8 mouse cellular contexts compared by ENCODE assay signal in the genomic region with DNA sequence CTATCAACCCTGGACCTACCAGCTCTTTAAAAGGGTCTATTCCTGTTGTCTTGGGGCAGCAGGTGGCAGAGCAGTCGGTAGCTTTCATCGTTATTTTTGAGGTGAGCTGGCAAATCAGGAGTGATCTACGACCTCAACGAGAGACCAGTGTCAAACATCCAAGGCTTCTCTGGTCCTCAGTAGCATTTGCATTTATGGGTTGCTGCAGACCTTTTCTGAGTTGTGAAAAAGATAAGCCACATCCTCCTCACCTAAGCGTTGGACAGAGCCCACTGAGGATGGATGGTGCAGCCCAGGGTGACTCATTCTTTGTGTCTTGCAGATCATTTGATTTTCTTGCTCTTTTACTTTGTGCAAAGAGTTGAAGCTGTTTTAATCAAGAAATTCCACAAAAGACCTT. TPM values are rescaled to one million over a fixed set of nuclear protein-coding genes. Genes with fewer than 3 reads are reported as not detected.
DNase-seq lines count a peak whose midpoint lies in the region; ATAC-seq and TF ChIP-seq lines count a peak whose summit lies in the region.

No protein-coding gene starts in this region.

- TF ChIP-seq POLR2A in bone marrow, adult 2 months (IDR thresholded peaks at IDR 0.05; ENCODE audit: borderline replicate concordance, control insufficient read depth, low read depth, low read length): no peak

- H3K4me3 ChIP-seq in kidney, embryonic 14.5 days (ENCODE audit: low read length): peak overlapping the region; percentile 75
- peak overlapping the region; percentile 75 for H3K4me3 ChIP-seq in bone marrow, adult 2 months (replicated peaks; ENCODE audit: control insufficient read depth, low read depth, low read length)
- peak overlapping the region; percentile 98 for H3K4me3 ChIP-seq in forebrain, postnatal 0 days (ENCODE audit: low read depth, low read length)
- peak overlapping the region; percentile 98 for H3K4me3 ChIP-seq in liver, embryonic 16.5 days (ENCODE audit: low read depth, low read length)

- H3K36me3 ChIP-seq in kidney, embryonic 14.5 days (ENCODE audit: control insufficient read depth, insufficient read depth, low read length): no peaks in the 10 kb centered on the region
- no peaks in the 10 kb centered on the region for H3K36me3 ChIP-seq in forebrain, postnatal 0 days (ENCODE audit: insufficient read depth)
- no peaks in the 10 kb centered on the region for H3K36me3 ChIP-seq in liver, embryonic 16.5 days (ENCODE audit: control insufficient read depth, insufficient read depth)

- H3K27me3 ChIP-seq in kidney, embryonic 14.5 days (ENCODE audit: control insufficient read depth, insufficient read depth, low read length): no peaks in the 10 kb centered on the region
- no peaks in the 10 kb centered on the region for H3K27me3 ChIP-seq in forebrain, postnatal 0 days (ENCODE audit: insufficient read depth, low read length)
- H3K27me3 ChIP-seq in liver, embryonic 16.5 days (ENCODE audit: control insufficient read depth, insufficient read depth, low read depth, low read length): no peaks in the 10 kb centered on the region

- no peak for DNase-seq in kidney, postnatal 10 days
- no peak for DNase-seq in forebrain, postnatal 0 days
- no peak for DNase-seq in yolk sac, embryonic 10.5 days (ENCODE audit: low spot score)
- no peak for DNase-seq in kidney, adult 11 months
- no peak for DNase-seq in ovary, adult 18-20 months (ENCODE audit: low spot score)

- no peak for ATAC-seq in kidney, embryonic 14.5 days (ENCODE audit: low FRiP score, low TSS enrichment)
- no peak for ATAC-seq in forebrain, postnatal 0 days
- no peak for ATAC-seq in liver, embryonic 16.5 days (ENCODE audit: low read depth)

- peaks cover 6% of the 10 kb centered on the region; the same call in 1 of the 2 replicates for H3K4me1 ChIP-seq in kidney, embryonic 14.5 days (ENCODE audit: control insufficient read depth, insufficient read depth, low read length)
- H3K4me1 ChIP-seq in bone marrow, adult 2 months (ENCODE audit: control insufficient read depth, insufficient read depth, low read length): peaks cover 1% of the 10 kb centered on the region; the same call in 1 of the 2 replicates
- peaks cover 8% of the 10 kb centered on the region; the same call in 1 of the 2 replicates for H3K4me1 ChIP-seq in forebrain, postnatal 0 days (ENCODE audit: insufficient read depth)
- H3K4me1 ChIP-seq in liver, embryonic 16.5 days (ENCODE audit: control insufficient read depth, low read depth, low read length): peaks cover 5% of the 10 kb centered on the region

- H3K27ac ChIP-seq in kidney, embryonic 14.5 days (ENCODE audit: low read depth, low read length): no peak overlapping the region
- H3K27ac ChIP-seq in bone marrow, adult 2 months (ENCODE audit: control insufficient read depth, insufficient read depth, low read depth, low read length, poor library complexity): peak overlapping the region; percentile 49; the same call in 1 of the 2 replicates
- H3K27ac ChIP-seq in forebrain, postnatal 0 days (ENCODE audit: low read depth, low read length): peak overlapping the region; percentile 3; the same call in 1 of the 2 replicates
- peak overlapping the region; percentile 92 for H3K27ac ChIP-seq in liver, embryonic 16.5 days (ENCODE audit: low read length)

- H3K9me3 ChIP-seq in kidney, embryonic 14.5 days (ENCODE audit: control insufficient read depth, low read length): no peaks in the 10 kb centered on the region
- H3K9me3 ChIP-seq in forebrain, postnatal 0 days (ENCODE audit: low read length): no peaks in the 10 kb centered on the region
- no peaks in the 10 kb centered on the region for H3K9me3 ChIP-seq in liver, embryonic 16.5 days (replicated peaks; ENCODE audit: control insufficient read depth, low read length)

- peak overlapping the region; percentile 73 for H3K4me2 ChIP-seq in kidney, embryonic 14.5 days (replicated peaks; ENCODE audit: low read depth, low read length)
- peak overlapping the region; percentile 66 for H3K4me2 ChIP-seq in forebrain, postnatal 0 days (ENCODE audit: low read depth)
- peak overlapping the region; percentile 85 for H3K4me2 ChIP-seq in liver, embryonic 16.5 days (ENCODE audit: low read depth, low read length)

- peak overlapping the region; percentile 76; the same call in 1 of the 2 replicates for H3K9ac ChIP-seq in kidney, embryonic 14.5 days (ENCODE audit: low read depth, low read length)
- peak overlapping the region; percentile 83 for H3K9ac ChIP-seq in forebrain, postnatal 0 days
- H3K9ac ChIP-seq in liver, embryonic 16.5 days (ENCODE audit: low read depth, low read length): peak overlapping the region; percentile 90

- WGBS in kidney, embryonic 14.5 days: 5% methylated on average over 5 of the region's 5 CpGs
- WGBS in bone marrow, adult 2 months: under 1% methylated on average over 5 of the region's 5 CpGs
- WGBS in forebrain, postnatal 0 days: 5% methylated on average over 5 of the region's 5 CpGs
- WGBS in liver, embryonic 16.5 days (ENCODE audit: insufficient replicate concordance): 0% methylated on average over 5 of the region's 5 CpGs

- TF ChIP-seq CTCF in bone marrow, adult 2 months (IDR thresholded peaks at IDR 0.05; ENCODE audit: control insufficient read depth, insufficient read depth, low read length): no peak
- TF ChIP-seq CTCF in forebrain, postnatal 0 days (IDR thresholded peaks at IDR 0.05; ENCODE audit: low read depth): no peak

RNA-seq across cellular contexts. Expression of gene Serpinb6a, which starts 0.5 kb away (rescaled TPM):
- polyA plus RNA-seq in kidney, embryonic 14.5 days (2014; fragmentation: Nextera tagmentation; extraction: Ambion mirVana): 70.9 and 73.3 TPM in 2 replicates
- polyA plus RNA-seq in bone marrow, adult 2 months (2011; ENCODE audit: insufficient read depth, insufficient read length, low replicate concordance, missing spikeins): 42.6 and 87.2 TPM in 2 replicates
- total RNA-seq in forebrain, postnatal 0 days (2014; rRNA removed): 53.0 and 62.6 TPM in 2 replicates
- 48.1 and 50.6 TPM in 2 replicates for polyA plus RNA-seq in forebrain, postnatal 0 days (2015; fragmentation: Nextera tagmentation; extraction: Ambion mirVana)
- 15.9 and 17.2 TPM in 2 replicates for polyA plus RNA-seq in liver, embryonic 16.5 days (2015; fragmentation: Nextera tagmentation; extraction: Ambion mirVana)

RNA-seq across cellular contexts. Expression of gene Ripk1, which starts 0.9 kb away (rescaled TPM):
- 9.7 and 20.6 TPM in 2 replicates for polyA plus RNA-seq in kidney, embryonic 14.5 days (2014; fragmentation: Nextera tagmentation; extraction: Ambion mirVana)
- polyA plus RNA-seq in bone marrow, adult 2 months (2011; ENCODE audit: insufficient read depth, insufficient read length, low replicate concordance, missing spikeins): 8.5 and 14.2 TPM in 2 replicates
- 8.2 and 10.3 TPM in 2 replicates for total RNA-seq in forebrain, postnatal 0 days (2014; rRNA removed)
- 2.3 and 3.4 TPM in 2 replicates for polyA plus RNA-seq in forebrain, postnatal 0 days (2015; fragmentation: Nextera tagmentation; extraction: Ambion mirVana)
- polyA plus RNA-seq in liver, embryonic 16.5 days (2015; fragmentation: Nextera tagmentation; extraction: Ambion mirVana): 10.3 and 10.5 TPM in 2 replicates

RNA-seq across cellular contexts. Expression of gene Bphl, which starts 34.3 kb away (rescaled TPM):
- polyA plus RNA-seq in kidney, embryonic 14.5 days (2014; fragmentation: Nextera tagmentation; extraction: Ambion mirVana): 47.4 and 49.0 TPM in 2 replicates
- polyA plus RNA-seq in bone marrow, adult 2 months (2011; ENCODE audit: insufficient read depth, insufficient read length, low replicate concordance, missing spikeins): 11.4 and 14.0 TPM in 2 replicates
- total RNA-seq in forebrain, postnatal 0 days (2014; rRNA removed): 37.1 and 40.5 TPM in 2 replicates
- polyA plus RNA-seq in forebrain, postnatal 0 days (2015; fragmentation: Nextera tagmentation; extraction: Ambion mirVana): 46.0 and 51.2 TPM in 2 replicates
- polyA plus RNA-seq in liver, embryonic 16.5 days (2015; fragmentation: Nextera tagmentation; extraction: Ambion mirVana): 57.9 and 62.6 TPM in 2 replicates

RNA-seq across cellular contexts. Expression of gene Nqo2, which starts 38.6 kb away (rescaled TPM):
- 26.2 and 29.6 TPM in 2 replicates for polyA plus RNA-seq in kidney, embryonic 14.5 days (2014; fragmentation: Nextera tagmentation; extraction: Ambion mirVana)
- polyA plus RNA-seq in bone marrow, adult 2 months (2011; ENCODE audit: insufficient read depth, insufficient read length, low replicate concordance, missing spikeins): 5.7 and 14.7 TPM in 2 replicates
- 4.0 and 4.7 TPM in 2 replicates for total RNA-seq in forebrain, postnatal 0 days (2014; rRNA removed)
- 4.7 and 6.3 TPM in 2 replicates for polyA plus RNA-seq in forebrain, postnatal 0 days (2015; fragmentation: Nextera tagmentation; extraction: Ambion mirVana)
- polyA plus RNA-seq in liver, embryonic 16.5 days (2015; fragmentation: Nextera tagmentation; extraction: Ambion mirVana): 26.1 and 28.2 TPM in 2 replicates
